Mouse (Mus musculus) forebrain, embryonic 10.5 days (tissue): Measurements from ENCODE around the gene Hcfc2. TPM values are rescaled to one million over a fixed set of nuclear protein-coding genes. Genes with fewer than 3 reads are reported as not detected.
A peak's percentile ranks its signal among the peaks of the same experiment; 100 is the strongest.

Experiments
- DNase-seq: peaks from one replicate; pipeline ENCODE4 v3.0.0-alpha.2; 2017; ENCODE audit warnings: low spot score; ENCODE audit errors: extremely low spot score
- H3K27ac ChIP-seq: fragments of 300-500 bp; sonication (generic); 2 replicates; pipeline ENCODE4 v1.5.1; 2016; ENCODE audit warnings: mild to moderate bottlenecking
- H3K27me3 ChIP-seq: fragments of 300-500 bp; sonication (generic); 2 replicates; pipeline ENCODE4 v1.6.1; 2016; ENCODE audit warnings: mild to moderate bottlenecking; ENCODE audit not compliant: poor library complexity, severe bottlenecking
- H3K36me3 ChIP-seq: fragments of 300-500 bp; sonication (generic); replicated peaks from 2 replicates; pipeline ENCODE4 v1.6.1; 2016; ENCODE audit warnings: mild to moderate bottlenecking, moderate library complexity
- H3K4me1 ChIP-seq: fragments of 300-500 bp; sonication (generic); 2 replicates; pipeline ENCODE4 v1.6.1; 2016
- H3K4me3 ChIP-seq: fragments of 300-500 bp; sonication (generic); 2 replicates; pipeline ENCODE4 v1.5.1; 2016; ENCODE audit warnings: mild to moderate bottlenecking, moderate library complexity
- H3K9me3 ChIP-seq: fragments of 300-500 bp; sonication (generic); 2 replicates; pipeline ENCODE4 v1.6.1; 2016; ENCODE audit warnings: mild to moderate bottlenecking, moderate library complexity
- WGBS: fragments of 180-500 bp; shearing (Covaris S2); methylation state at CpG from one replicate; pipeline ENCODE4 v1.1.7; 2016; 5-methylcytosine and 5-hydroxymethylcytosine counted together
- polyA plus RNA-seq: library from polyadenylated mRNA; unstranded; fragments of >200 nt; fragmentation: Nextera tagmentation; extraction: Ambion mirVana; gene quantifications from 2 replicates; pipeline ENCODE4 v1.2.1, GENCODE M21; 2016

The Hcfc2 gene
- polyA plus RNA-seq, 1 experiment from 2014 or later, result 22.7 TPM

DNA sequence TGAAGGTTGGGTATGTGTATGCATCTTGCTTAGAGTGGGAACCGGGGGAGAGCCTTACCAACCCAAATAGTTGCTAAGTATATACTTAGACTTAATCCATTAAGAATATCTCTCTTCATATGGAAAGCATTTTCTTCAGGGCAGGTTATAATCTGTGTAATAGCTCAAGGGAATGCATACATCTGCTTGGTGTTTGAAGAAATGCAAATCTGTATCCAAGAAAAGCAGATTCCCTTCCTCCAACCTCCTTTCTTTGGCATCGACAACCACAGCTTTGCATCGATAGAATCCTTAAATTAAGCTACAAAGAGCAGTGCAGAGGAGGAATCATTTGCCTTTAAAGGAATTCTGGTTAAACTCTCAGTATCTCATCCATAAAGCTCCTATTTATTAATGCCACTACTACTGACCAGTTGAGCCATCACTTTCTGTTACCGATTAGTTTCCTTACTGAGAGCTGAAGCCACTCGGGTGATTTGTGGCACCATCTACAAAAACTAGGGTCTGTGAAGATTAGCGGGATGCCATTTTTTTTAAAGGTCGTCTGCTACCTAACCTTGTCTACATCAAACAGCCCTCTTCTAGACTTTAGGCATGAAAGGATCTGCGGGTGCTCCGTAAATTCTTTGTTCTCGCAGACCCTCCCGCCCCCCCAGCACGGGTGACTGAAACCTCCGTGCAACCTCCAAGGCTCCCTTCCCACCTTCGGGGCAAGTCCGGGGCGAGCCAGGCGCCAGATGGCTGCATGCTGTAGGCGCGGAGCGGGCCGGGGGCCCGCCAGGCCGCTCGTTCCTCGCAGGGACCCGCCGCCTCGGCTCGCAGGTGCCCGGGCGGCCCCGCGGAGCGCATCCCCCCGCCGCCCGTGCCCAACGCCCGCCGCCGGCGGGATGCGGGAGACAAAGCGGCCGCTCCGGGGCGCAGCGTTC is 67.1 kb downstream of the Hcfc2 start:
- Histone ChIP-seq H3K27me3 (no peaks in the 10 kb centered on the region), H3K27ac (peak overlapping the region; percentile 100), H3K36me3 (peaks cover 37% of the 10 kb centered on the region), H3K4me3 (peak overlapping the region; percentile 96), H3K9me3 (no peaks in the 10 kb centered on the region), H3K4me1 (peaks cover 41% of the 10 kb centered on the region)
- DNase-seq, result peak; percentile 56
- 1% methylated on average over 29 of the region's 48 CpGs for WGBS

DNA sequence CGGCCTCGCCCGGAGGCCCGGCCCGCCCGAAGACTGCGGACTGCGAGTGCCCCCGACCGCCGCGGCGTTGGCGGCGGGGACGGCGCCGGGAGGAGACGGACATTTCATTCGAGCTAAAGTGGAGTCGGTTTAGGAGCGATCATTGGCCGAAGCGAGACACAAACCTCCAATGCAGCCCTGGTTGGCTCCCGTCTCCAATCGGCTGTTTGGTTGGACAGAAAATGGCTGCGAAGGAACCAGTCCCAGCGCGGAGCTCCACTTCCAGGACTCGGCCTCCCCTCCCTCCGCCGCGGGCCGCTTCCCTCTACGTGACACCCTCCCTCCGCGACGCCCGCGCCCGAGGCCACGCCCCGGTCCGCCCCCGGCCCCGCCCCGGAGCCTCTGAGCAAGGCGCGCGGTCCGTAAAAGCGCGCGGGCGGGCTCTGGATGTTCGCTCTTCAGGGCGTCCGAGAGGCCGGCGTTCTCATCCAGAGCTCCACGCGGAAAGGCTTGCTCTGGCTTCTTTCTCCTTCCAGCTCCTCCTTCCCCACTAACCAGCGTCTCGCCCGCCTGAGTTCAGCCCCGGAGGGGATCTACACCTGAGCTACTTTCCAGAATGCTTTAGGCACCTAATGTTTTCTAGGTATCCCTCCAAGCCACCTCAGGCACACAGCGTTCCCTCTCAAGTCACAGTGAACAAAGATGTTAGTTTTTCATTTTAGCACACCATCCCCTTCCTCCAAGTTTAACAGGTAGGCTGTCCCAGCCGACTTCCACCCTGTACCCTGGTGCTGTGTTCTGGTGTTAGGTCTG is 68.1 kb downstream of the Hcfc2 start, which contains the start of gene Nfyb:
Nfyb (minus strand) TSS at position 305 of the 792 bp plus-strand sequence.
- Histone ChIP-seq H3K27me3 (no peaks in the 10 kb centered on the region), H3K9me3 (no peaks in the 10 kb centered on the region), H3K4me1 (peaks cover 43% of the 10 kb centered on the region), H3K36me3 (peaks cover 26% of the 10 kb centered on the region), H3K4me3 (peak within 1 kb of the TSS; percentile 96), H3K27ac (peak within 1 kb of the TSS; percentile 100)
- peak; percentile 98 for DNase-seq
- WGBS, result under 1% methylated on average over 63 of the region's 68 CpGs

DNA sequence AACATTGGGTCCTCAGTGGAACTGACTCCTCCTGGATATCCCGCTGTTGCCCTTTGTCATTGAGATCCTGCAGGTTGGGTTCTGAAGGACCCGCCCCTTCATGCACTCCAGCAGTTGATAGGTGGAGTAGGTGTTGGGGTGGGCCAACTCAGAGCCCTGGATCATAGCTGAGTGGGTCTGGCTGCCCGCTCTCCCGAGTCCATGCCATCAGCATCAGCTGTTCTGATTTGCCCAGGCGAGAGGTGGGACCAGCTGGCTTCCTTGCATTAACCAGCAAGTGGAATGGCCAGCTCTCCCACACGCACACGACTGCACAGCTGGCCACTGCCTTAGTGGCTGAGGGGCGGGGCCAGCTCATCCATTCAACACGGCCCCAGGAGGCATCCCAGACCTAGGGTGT is 72.9 kb downstream of the Hcfc2 start:
- Histone ChIP-seq H3K4me1 (peaks cover 12% of the 10 kb centered on the region), H3K27ac (no peak overlapping the region), H3K9me3 (no peaks in the 10 kb centered on the region), H3K27me3 (no peaks in the 10 kb centered on the region), H3K36me3 (no peaks in the 10 kb centered on the region), H3K4me3 (no peak overlapping the region)
- no peak for DNase-seq
- 32% methylated on average over 9 of the region's 9 CpGs for WGBS

DNA sequence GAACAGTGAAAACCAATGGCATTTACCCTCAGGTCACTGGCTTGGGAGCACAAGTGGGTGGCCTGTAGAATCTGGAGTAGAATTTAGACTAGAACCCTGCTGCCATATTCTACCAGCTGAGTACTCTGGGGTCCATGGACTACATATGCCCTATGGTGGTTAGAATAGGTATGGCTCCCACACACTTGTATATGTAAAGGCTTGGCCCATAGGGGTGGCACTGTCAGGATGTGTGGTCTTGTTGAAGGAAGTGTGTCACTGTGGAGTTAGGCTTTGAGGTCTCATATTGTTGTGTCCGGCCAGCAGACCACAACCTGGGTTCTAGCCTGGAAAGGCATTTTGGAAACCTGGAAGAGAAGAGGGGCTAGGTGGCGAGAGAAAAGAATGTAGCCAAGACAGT is 74.8 kb downstream of the Hcfc2 start:
- no peaks in the 10 kb centered on the region for H3K36me3 ChIP-seq
- H3K4me1 ChIP-seq, result 0 out of 2 replicates have a peak, but pooled peaks cover 5% of the 10 kb centered on the region
- no peak overlapping the region for H3K27ac ChIP-seq
- DNase-seq, result no peak
- H3K9me3 ChIP-seq, result no peaks in the 10 kb centered on the region
- 83% methylated on average over 2 of the region's 2 CpGs for WGBS
- no peaks in the 10 kb centered on the region for H3K27me3 ChIP-seq
- H3K4me3 ChIP-seq, result no peak overlapping the region

DNA sequence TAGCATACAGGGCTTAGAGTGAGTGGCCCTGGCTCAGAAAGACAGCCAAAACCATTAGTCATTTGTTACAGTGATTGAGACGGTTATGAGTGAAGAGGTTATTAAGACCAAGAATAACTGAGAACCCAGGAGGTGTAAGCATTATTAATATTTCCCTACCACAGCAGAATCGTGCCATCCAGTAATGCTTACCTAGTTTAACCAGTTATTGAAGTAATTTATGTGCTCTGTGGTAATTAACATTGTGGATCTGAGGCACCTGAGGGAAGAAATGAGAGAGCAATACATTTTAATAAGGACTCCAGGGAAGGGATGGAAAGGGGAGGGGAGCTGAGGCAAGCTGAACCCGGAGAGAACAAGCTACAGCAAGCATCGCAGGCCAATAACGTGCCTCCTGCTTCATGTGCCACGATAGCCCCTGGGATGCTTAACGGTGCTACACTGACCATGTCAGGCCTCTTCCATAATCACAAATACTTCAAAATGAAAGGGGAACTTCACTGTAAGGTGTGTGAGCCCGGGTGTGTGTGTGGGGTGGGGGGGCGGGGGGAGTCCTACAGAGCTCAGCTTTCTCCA is 75.7 kb downstream of the Hcfc2 start:
- Histone ChIP-seq H3K27me3 (no peaks in the 10 kb centered on the region), H3K4me3 (no peak overlapping the region), H3K27ac (no peak overlapping the region), H3K4me1 (0 out of 2 replicates have a peak, but pooled peaks cover 11% of the 10 kb centered on the region), H3K36me3 (no peaks in the 10 kb centered on the region), H3K9me3 (no peaks in the 10 kb centered on the region)
- no peak for DNase-seq
- 83% methylated on average over 9 of the region's 9 CpGs for WGBS

DNA sequence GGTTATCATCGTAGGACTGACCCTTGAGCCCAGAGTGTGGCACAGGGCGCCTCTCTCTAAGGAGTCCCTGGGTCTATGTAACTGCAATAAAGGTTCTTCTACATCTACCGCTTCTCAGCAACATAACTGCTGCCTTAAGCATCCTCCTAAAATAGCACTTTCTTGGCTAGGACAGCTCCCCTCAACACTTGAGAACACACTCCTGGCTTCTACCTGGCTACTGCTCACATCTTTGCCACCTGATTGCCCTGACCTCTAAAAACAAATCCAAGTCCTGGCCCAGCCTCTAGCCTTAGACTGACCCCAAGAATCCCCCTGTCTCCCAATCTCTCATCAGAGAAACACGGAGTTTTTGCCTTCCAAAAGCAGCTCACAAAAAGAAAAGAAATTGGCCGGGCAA is 78.9 kb downstream of the Hcfc2 start:
- H3K4me3 ChIP-seq, result no peak overlapping the region
- no peak for DNase-seq
- WGBS, result 92% methylated on average over 5 of the region's 5 CpGs
- H3K4me1 ChIP-seq, result peaks cover 21% of the 10 kb centered on the region
- no peaks in the 10 kb centered on the region for H3K36me3 ChIP-seq
- no peak overlapping the region for H3K27ac ChIP-seq
- H3K9me3 ChIP-seq, result no peaks in the 10 kb centered on the region
- no peaks in the 10 kb centered on the region for H3K27me3 ChIP-seq

DNA sequence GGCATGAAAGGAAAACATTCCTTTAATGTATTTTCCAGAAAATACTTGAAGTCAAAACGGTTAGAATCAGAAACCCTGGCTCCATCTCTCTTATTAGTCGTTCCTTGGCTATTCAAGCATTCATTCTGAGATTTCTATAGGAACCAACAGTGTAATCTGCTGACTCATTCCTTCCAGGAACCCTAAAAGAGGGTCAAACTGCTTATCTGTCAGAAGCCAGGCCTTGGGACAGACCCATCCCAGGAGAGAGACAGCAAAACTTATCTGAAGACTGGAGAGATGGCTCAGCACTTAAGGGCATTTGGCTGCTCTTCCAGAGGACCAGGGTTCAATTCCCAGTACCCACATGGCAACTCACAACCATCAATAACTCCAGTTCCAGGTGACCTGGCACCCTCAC is 81.1 kb downstream of the Hcfc2 start:
- Histone ChIP-seq H3K27me3 (no peaks in the 10 kb centered on the region), H3K4me1 (peaks cover 21% of the 10 kb centered on the region), H3K36me3 (no peaks in the 10 kb centered on the region), H3K27ac (no peak overlapping the region), H3K9me3 (no peaks in the 10 kb centered on the region), H3K4me3 (no peak overlapping the region)
- DNase-seq, result no peak
- 72% methylated on average over 2 of the region's 2 CpGs for WGBS

DNA sequence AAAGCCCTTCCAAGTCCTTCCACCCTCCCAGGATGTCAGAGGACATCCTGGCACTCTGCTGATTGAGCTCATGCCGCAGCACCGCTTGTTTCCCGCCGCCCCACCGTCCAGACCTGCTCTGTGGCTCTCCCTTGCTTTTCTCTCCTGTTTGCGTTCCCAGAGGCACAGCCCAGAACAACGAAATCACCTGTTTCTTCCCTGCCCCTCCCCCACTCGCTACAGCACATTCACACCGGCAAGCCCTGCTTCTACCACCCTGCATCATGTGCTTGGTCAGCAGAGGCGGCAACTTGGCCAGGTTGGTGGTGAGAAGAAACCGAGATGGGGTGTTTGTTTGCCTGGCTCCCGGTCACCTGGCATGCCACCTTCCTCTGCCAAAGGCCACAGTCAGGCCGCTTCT is 81.9 kb downstream of the Hcfc2 start:
- 33% methylated on average over 13 of the region's 13 CpGs for WGBS
- Histone ChIP-seq H3K27me3 (no peaks in the 10 kb centered on the region), H3K27ac (0 out of 2 replicates have a peak overlapping the region, but pooled peaks have one; percentile 32), H3K9me3 (no peaks in the 10 kb centered on the region), H3K4me3 (no peak overlapping the region), H3K4me1 (peaks cover 21% of the 10 kb centered on the region), H3K36me3 (no peaks in the 10 kb centered on the region)
- DNase-seq, result no peak

DNA sequence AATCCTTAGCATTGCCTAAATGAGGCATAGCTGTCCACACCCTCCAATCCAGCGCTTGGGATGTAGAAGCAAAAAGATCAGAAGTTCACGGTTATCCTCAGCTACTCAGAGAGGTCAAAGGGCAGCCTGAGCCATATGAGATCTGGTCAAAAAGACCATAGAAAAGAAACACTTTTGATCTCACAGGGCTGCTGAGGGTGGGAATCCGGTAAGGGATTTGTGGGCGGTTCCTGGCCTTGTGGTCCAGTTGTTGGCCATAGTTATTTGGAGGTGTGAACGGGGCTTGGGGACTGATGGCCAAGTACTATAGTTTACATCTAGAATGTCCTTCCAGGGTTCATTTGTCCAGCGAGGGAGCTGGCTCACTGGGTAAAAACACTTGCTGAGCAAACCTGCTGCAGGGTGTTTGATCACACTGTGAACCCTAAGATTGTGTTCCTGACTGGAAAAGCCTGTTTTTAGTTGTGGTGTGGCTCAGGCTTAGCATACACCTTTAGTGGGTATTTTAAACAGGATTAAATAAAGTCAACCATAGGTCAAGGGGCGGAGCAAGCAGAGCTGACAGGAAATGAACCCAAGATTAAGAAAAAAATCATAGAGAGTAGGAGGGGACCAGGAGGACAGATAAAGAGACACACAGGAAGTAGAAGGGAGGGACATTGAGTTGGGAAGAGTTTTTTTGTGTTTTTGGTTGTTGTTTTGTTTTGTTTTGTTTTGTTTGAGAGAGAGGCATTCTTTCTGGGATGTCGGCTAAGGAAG is 83.0 kb downstream of the Hcfc2 start:
- Histone ChIP-seq H3K27me3 (no peaks in the 10 kb centered on the region), H3K9me3 (no peaks in the 10 kb centered on the region), H3K27ac (no peak overlapping the region), H3K4me3 (no peak overlapping the region), H3K36me3 (no peaks in the 10 kb centered on the region), H3K4me1 (peaks cover 21% of the 10 kb centered on the region)
- no peak for DNase-seq
- 86% methylated on average over 8 of the region's 8 CpGs for WGBS

DNA sequence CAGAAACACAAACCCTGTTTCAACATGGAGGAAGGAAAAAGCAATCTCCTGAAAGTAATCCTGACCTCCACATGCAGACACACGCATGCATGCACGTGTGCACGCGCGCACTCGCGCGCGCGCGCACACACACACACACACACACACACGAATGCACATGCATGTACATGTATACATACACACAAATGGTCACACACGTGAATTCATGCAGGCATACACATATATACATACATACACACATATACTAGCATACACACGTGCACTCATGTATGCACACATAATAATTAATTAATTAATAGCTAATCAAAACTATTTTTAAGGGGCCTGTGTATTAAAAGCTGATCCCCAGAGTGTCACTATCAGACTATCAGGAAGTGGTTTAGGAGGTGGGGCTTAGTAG is 83.9 kb downstream of the Hcfc2 start:
- WGBS, result 97% methylated on average over 14 of the region's 14 CpGs
- DNase-seq, result no peak
- Histone ChIP-seq H3K27ac (no peak overlapping the region), H3K9me3 (no peaks in the 10 kb centered on the region), H3K4me1 (peaks cover 21% of the 10 kb centered on the region), H3K36me3 (no peaks in the 10 kb centered on the region), H3K27me3 (no peaks in the 10 kb centered on the region), H3K4me3 (no peak overlapping the region)

DNA sequence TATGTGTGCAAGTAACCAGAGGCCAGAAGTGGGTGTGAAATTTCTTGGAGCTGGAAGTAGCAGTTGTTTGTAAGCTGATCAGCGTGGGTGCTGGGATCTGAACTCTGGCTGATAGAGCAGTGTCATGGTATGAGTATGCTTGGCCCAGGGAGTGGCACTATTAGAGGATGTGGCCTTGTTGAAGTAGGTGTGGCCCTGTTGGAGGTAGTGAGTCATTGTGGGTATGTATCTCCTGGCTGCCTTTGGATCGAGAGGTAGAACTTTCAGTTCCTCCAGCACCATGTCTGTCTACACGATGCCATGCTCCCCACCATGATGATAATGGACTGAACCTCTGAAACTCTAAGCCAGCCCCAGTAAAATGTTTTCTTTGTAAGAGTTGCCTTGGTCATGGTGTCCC is 84.4 kb downstream of the Hcfc2 start:
- WGBS, result 92% methylated on average over 3 of the region's 3 CpGs
- Histone ChIP-seq H3K27me3 (no peaks in the 10 kb centered on the region), H3K36me3 (no peaks in the 10 kb centered on the region), H3K27ac (no peak overlapping the region), H3K9me3 (no peaks in the 10 kb centered on the region), H3K4me1 (peaks cover 21% of the 10 kb centered on the region), H3K4me3 (no peak overlapping the region)
- no peak for DNase-seq

DNA sequence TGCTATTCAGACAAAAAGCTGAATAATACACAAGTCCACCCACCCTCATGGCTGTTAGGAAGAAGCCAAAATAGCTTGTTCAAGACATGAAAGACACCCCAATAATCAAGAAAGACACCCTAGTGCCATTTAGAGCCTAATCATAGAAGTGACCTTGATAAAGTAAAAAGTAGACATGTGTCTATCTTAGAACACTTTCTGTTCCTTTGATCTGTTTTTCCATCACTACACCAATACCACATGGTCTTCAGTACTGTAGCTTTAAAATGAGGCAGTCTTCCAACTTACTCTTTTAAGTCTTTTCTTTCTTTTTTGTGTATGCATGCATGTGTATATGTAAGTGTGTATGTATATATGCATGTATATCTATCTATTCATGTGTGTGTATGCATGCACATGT is 84.9 kb downstream of the Hcfc2 start:
- Histone ChIP-seq H3K27ac (no peak overlapping the region), H3K4me3 (no peak overlapping the region)

More for the DNA sequence above, 84.9 kb downstream of the Hcfc2 start:
- DNase-seq, result no peak
- H3K9me3 ChIP-seq, result no peaks in the 10 kb centered on the region
- no peaks in the 10 kb centered on the region for H3K36me3 ChIP-seq
- H3K27me3 ChIP-seq, result no peaks in the 10 kb centered on the region
- H3K4me1 ChIP-seq, result peaks cover 21% of the 10 kb centered on the region
